Mouse (Mus musculus) CH12.LX (cell line): Measurements from ENCODE around the gene Dnah5. TPM values are rescaled to one million over a fixed set of nuclear protein-coding genes. Genes with fewer than 3 reads are reported as not detected.

Experiments
- DNase-seq: peaks from one replicate; pipeline ENCODE4 v3.0.0-alpha.2; 2013; ENCODE audit errors: extremely low read depth
- H3K27ac ChIP-seq: 2 replicates; pipeline ENCODE4 v1.5.1; 2012; ENCODE audit warnings: low read depth, mild to moderate bottlenecking, control low read depth, moderate library complexity; ENCODE audit not compliant: insufficient read depth
- H3K27me3 ChIP-seq: replicated peaks from 2 replicates; pipeline ENCODE3; 2012; ENCODE audit warnings: inconsistent platforms
- H3K36me3 ChIP-seq, 2 experiments: replicated peaks in 1 of 2; 2 replicates each; pipeline versions ENCODE3 to v1.6.1; 2012; ENCODE audit warnings: inconsistent platforms in 1 of 2, low read length in 1 of 2, mild to moderate bottlenecking in 1 of 2, mixed read lengths in 1 of 2, moderate library complexity in 1 of 2; ENCODE audit not compliant: control insufficient read depth in 1 of 2, insufficient read depth in 1 of 2
- H3K4me1 ChIP-seq, 2 experiments: 2 replicates each; pipeline ENCODE4 v1.6.1; 2012; ENCODE audit warnings: inconsistent platforms in 1 of 2, moderate library complexity in 1 of 2; ENCODE audit not compliant: insufficient read depth in 2 of 2, control insufficient read depth in 1 of 2
- H3K4me2 ChIP-seq: 2 replicates; pipeline ENCODE4 v1.6.1; 2012; ENCODE audit warnings: low read depth, mild to moderate bottlenecking, control low read depth; ENCODE audit not compliant: poor library complexity, insufficient read depth, severe bottlenecking
- H3K4me3 ChIP-seq, 3 experiments: fragments of 150-350 bp in 1 of 3; sonication (generic) in 1 of 3; replicated peaks in 1 of 3; 2 replicates each; pipeline versions ENCODE3 to v1.5.1; 2011 to 2012; ENCODE audit warnings: low read depth in 2 of 3, low read length in 2 of 3, mild to moderate bottlenecking in 2 of 3, moderate library complexity in 2 of 3, control low read depth in 1 of 3, improper control_type of control experiment in 1 of 3, inconsistent platforms in 1 of 3, mixed read lengths in 1 of 3; ENCODE audit not compliant: poor library complexity in 1 of 3
- H3K79me2 ChIP-seq: replicated peaks from 2 replicates; pipeline ENCODE4 v1.6.1; 2012; ENCODE audit warnings: mild to moderate bottlenecking, moderate library complexity; ENCODE audit not compliant: control insufficient read depth, poor library complexity, insufficient read depth, severe bottlenecking; ENCODE audit errors: extremely low read depth
- H3K9ac ChIP-seq: 2 replicates; pipeline ENCODE4 v1.6.1; 2012; ENCODE audit warnings: low read depth, mild to moderate bottlenecking, control low read depth, moderate library complexity; ENCODE audit not compliant: insufficient read depth
- H3K9me3 ChIP-seq: replicated peaks from 2 replicates; pipeline ENCODE3; 2012; ENCODE audit warnings: low read length, inconsistent platforms, mixed read lengths
- CTCF ChIP-seq, 2 experiments: IDR thresholded peaks in 1 of 2; conservative IDR thresholded peaks in 1 of 2; 2 replicates each; pipeline ENCODE4 v1.5.1; 2011 to 2012; ENCODE audit warnings: low read depth in 2 of 2, low read length in 2 of 2, improper control_type of control experiment in 1 of 2, inconsistent platforms in 1 of 2, mild to moderate bottlenecking in 1 of 2, moderate library complexity in 1 of 2
- EP300 ChIP-seq: IDR thresholded peaks from 2 replicates; pipeline ENCODE4 v1.6.1; 2011; ENCODE audit warnings: low read length, improper control_type of control experiment
- ETS1 ChIP-seq: conservative IDR thresholded peaks from 2 replicates; pipeline ENCODE4 v1.6.1; 2012; ENCODE audit warnings: low read depth, mild to moderate bottlenecking, inconsistent platforms, low read length, improper control_type of control experiment, moderate library complexity
- GABPA ChIP-seq: IDR thresholded peaks from 2 replicates; pipeline ENCODE4 v1.6.1; 2012; ENCODE audit warnings: low read depth, low read length, improper control_type of control experiment, inconsistent platforms; ENCODE audit not compliant: insufficient replicate concordance
- HCFC1 ChIP-seq: IDR thresholded peaks from 2 replicates; pipeline ENCODE4 v1.6.1; 2012; ENCODE audit warnings: low read depth, mild to moderate bottlenecking, inconsistent platforms, low read length, improper control_type of control experiment
- JUN ChIP-seq: IDR thresholded peaks from 2 replicates; pipeline ENCODE4 v1.6.1; 2011; ENCODE audit warnings: low read depth, mild to moderate bottlenecking, low read length, improper control_type of control experiment, moderate library complexity; ENCODE audit not compliant: insufficient read depth
- JUND ChIP-seq: conservative IDR thresholded peaks from 2 replicates; pipeline ENCODE4 v1.6.1; 2011; ENCODE audit warnings: low read depth, low read length, improper control_type of control experiment
- KAT2A ChIP-seq: IDR thresholded peaks from 2 replicates; pipeline ENCODE4 v1.6.1; 2012; ENCODE audit warnings: low read length, improper control_type of control experiment, inconsistent platforms; ENCODE audit not compliant: insufficient replicate concordance
- MAFK ChIP-seq: IDR thresholded peaks from 2 replicates; pipeline ENCODE4 v1.6.1; 2011; ENCODE audit warnings: low read length, improper control_type of control experiment; ENCODE audit not compliant: insufficient replicate concordance
- MAZ ChIP-seq: IDR thresholded peaks from 2 replicates; pipeline ENCODE4 v1.6.1; 2012; ENCODE audit warnings: low read depth, mild to moderate bottlenecking, inconsistent platforms, low read length, improper control_type of control experiment, moderate library complexity
- MEF2A ChIP-seq: IDR thresholded peaks from 2 replicates; pipeline ENCODE4 v1.6.1; 2014; ENCODE audit warnings: low read depth, mild to moderate bottlenecking, inconsistent platforms, low read length, improper control_type of control experiment, borderline replicate concordance
- MXI1 ChIP-seq: IDR thresholded peaks from 2 replicates; pipeline ENCODE4 v1.6.1; 2011; ENCODE audit warnings: mild to moderate bottlenecking, low read depth, low read length, improper control_type of control experiment
- MYC ChIP-seq: IDR thresholded peaks from 2 replicates; pipeline ENCODE4 v1.6.1; 2011; ENCODE audit warnings: low read depth, mild to moderate bottlenecking, improper control_type of control experiment, low read length
- NRF1 ChIP-seq: IDR thresholded peaks from 2 replicates; pipeline ENCODE4 v1.6.1; 2014; ENCODE audit warnings: low read depth, mild to moderate bottlenecking, inconsistent platforms, low read length, improper control_type of control experiment, moderate library complexity
- POLR2A ChIP-seq: IDR thresholded peaks from 2 replicates; pipeline ENCODE4 v1.6.1; 2011; ENCODE audit warnings: low read depth, mild to moderate bottlenecking, improper control_type of control experiment, low read length
- POLR2AphosphoS2 ChIP-seq: IDR thresholded peaks from 2 replicates; pipeline ENCODE4 v1.6.1; 2011; ENCODE audit warnings: low read depth, low read length, improper control_type of control experiment
- RAD21 ChIP-seq: IDR thresholded peaks from 2 replicates; pipeline ENCODE4 v1.6.1; 2011; ENCODE audit warnings: low read depth, mild to moderate bottlenecking, low read length, improper control_type of control experiment, moderate library complexity
- SMC3 ChIP-seq: IDR thresholded peaks from 2 replicates; pipeline ENCODE4 v1.6.1; 2011; ENCODE audit warnings: low read depth, low read length, improper control_type of control experiment
- UBTF ChIP-seq: IDR thresholded peaks from 2 replicates; pipeline ENCODE4 v1.6.1; 2012; ENCODE audit warnings: low read depth, mild to moderate bottlenecking, inconsistent platforms, low read length, improper control_type of control experiment, moderate library complexity
- ZC3H11A ChIP-seq: IDR thresholded peaks from 2 replicates; pipeline ENCODE4 v1.6.1; 2012; ENCODE audit warnings: low read depth, mild to moderate bottlenecking, inconsistent platforms, low read length, improper control_type of control experiment
- ZKSCAN1 ChIP-seq: IDR thresholded peaks from 2 replicates; pipeline ENCODE4 v1.6.1; 2012; ENCODE audit warnings: low read depth, inconsistent platforms, low read length, improper control_type of control experiment, borderline replicate concordance
- dilution Hi-C: fragments of 300-500 bp; cut with MboI; formaldehyde crosslinking; loops from 2 replicates; pipeline ENCODE4 v1.14.3; 2020; ENCODE audit warnings: low sequenced_read_pairs; ENCODE audit not compliant: extremely low pct_unique_long_range_greater_than_20kb, extremely low pct_ligation_motif_present
- in situ Hi-C: fragments of 300-500 bp; cut with MboI; formaldehyde crosslinking; loops from 3 replicates; pipeline ENCODE4 v1.14.3; 2019; ENCODE audit warnings: low sequenced_read_pairs, low pct_ligation_motif_present, low pct_unique_long_range_greater_than_20kb, mixed read lengths
- polyA plus RNA-seq: library from polyadenylated mRNA; unstranded; fragments of >175 nt; gene quantifications from 2 replicates; pipeline ENCODE4 v1.2.1, GENCODE M21; 2012; ENCODE audit warnings: low read depth; ENCODE audit not compliant: insufficient read length
- total RNA-seq, 2 experiments: library from RNA; depleted of rRNA; stranded (reverse); fragments of 300-350 nt in 1 of 2; fragments of >200 nt in 1 of 2; gene quantifications; 2 replicates each; pipeline ENCODE4 v1.2.3; 2012 to 2014

Dnah5 gene
- total and polyA plus RNA-seq, 3 experiments: under 0.01 to 0.01 TPM; not detected in 1

- Histone ChIP-seq H3K36me3 (no peaks in the 10 kb centered on the region), H3K27me3 (no peaks in the 10 kb centered on the region), H3K9me3 (peaks cover 63% of the 10 kb centered on the region), H3K9ac (no peak overlapping the region), H3K4me1 (no peaks in the 10 kb centered on the region), H3K4me2 (no peak overlapping the region), H3K79me2 (no peaks in the 10 kb centered on the region), H3K4me3 (no peak overlapping the region), H3K27ac (no peak overlapping the region)
- dilution Hi-C loops (no loop called here), in situ Hi-C loops (no loop called here)
- TF ChIP-seq POLR2AphosphoS2 (no peak), MEF2A (no peak), ZC3H11A (no peak), RAD21 (no peak), JUN (no peak), EP300 (no peak), HCFC1 (no peak), POLR2A (no peak), KAT2A (no peak), UBTF (no peak), SMC3 (no peak)
- no peak for DNase-seq
Observed at GRCm38 (mm10) chr15:28327441-28327840, 123.9 kb downstream of the Dnah5 start.

GRCm38 (mm10) chr15:28341151-28341550 lies 137.6 kb downstream of the Dnah5 start:
- H3K27ac ChIP-seq: no peak overlapping the region
- H3K27me3 ChIP-seq: no peaks in the 10 kb centered on the region
- H3K4me2 ChIP-seq: no peak overlapping the region
- in situ Hi-C loops (no loop called here), dilution Hi-C loops (no loop called here)
- H3K79me2 ChIP-seq: no peaks in the 10 kb centered on the region
- no peaks in the 10 kb centered on the region for H3K4me1 ChIP-seq
- H3K4me3 ChIP-seq: no peak overlapping the region
- DNase-seq: no peak
- no peak overlapping the region for H3K9ac ChIP-seq
- H3K36me3 ChIP-seq: no peaks in the 10 kb centered on the region
- TF ChIP-seq NRF1: no peak
- no peak for TF ChIP-seq MYC
- TF ChIP-seq GABPA: no peak
- no peak for TF ChIP-seq ZC3H11A
- TF ChIP-seq ZKSCAN1: no peak
- no peak for TF ChIP-seq MAZ
- no peak for TF ChIP-seq POLR2A
- TF ChIP-seq POLR2AphosphoS2: no peak
- no peak for TF ChIP-seq CTCF (conservative IDR thresholded peaks at IDR 0.05 in 1 of 2, IDR thresholded peaks at IDR 0.05 in 1 of 2; ENCODE audit: low read depth in 2 of 2, low read length in 2 of 2)
- TF ChIP-seq MXI1: no peak
- no peak for TF ChIP-seq JUN
- TF ChIP-seq JUND: no peak
- TF ChIP-seq ETS1: no peak
- TF ChIP-seq MAFK: no peak
- peaks cover 71% of the 10 kb centered on the region for H3K9me3 ChIP-seq
